Mouse (Mus musculus): ENCODE data around the gene Itgav. TPM values are rescaled to one million over a fixed set of nuclear protein-coding genes. Genes with fewer than 3 reads are reported as not detected.
A peak's percentile ranks its signal among the peaks of the same experiment; 100 is the strongest.

Gene Itgav
- polyA plus RNA-seq, 1 experiment from 2014 or later, result 16.9 TPM

- Histone ChIP-seq H3K4me1 (no peaks in the 10 kb centered on the region), H3K27ac (no peak overlapping the region), H3K9ac (no peak overlapping the region), H3K4me2 (no peak overlapping the region), H3K9me3 (no peaks in the 10 kb centered on the region), H3K4me3 (no peak overlapping the region), H3K36me3 (replicated peaks) (no peaks in the 10 kb centered on the region), H3K27me3 (replicated peaks) (no peaks in the 10 kb centered on the region)
- peak; percentile 71 for ATAC-seq (replicated peaks)
- WGBS, result 48% methylated on average over 9 of the region's 9 CpGs
Measured at GRCm38 (mm10) chr2:83797902-83798497, 73.8 kb downstream of the Itgav start.

- ATAC-seq (replicated peaks), result peak; percentile 95
- Histone ChIP-seq H3K36me3 (replicated peaks) (no peaks in the 10 kb centered on the region), H3K27me3 (replicated peaks) (no peaks in the 10 kb centered on the region), H3K4me2 (peak within 1 kb of the TSS; percentile 54), H3K27ac (peak within 1 kb of the TSS; percentile 100), H3K9ac (peak within 1 kb of the TSS; percentile 100), H3K4me3 (peak within 1 kb of the TSS; percentile 94), H3K9me3 (no peaks in the 10 kb centered on the region), H3K4me1 (peaks cover 24% of the 10 kb centered on the region)
- under 1% methylated on average over 58 of the region's 63 CpGs for WGBS
Measured at GRCm38 (mm10) chr2:83812483-83813272, 88.5 kb downstream of the Itgav start, which contains the start of gene Fam171b. TSS of gene Fam171b (plus strand) at chr2:83812636.

- Histone ChIP-seq H3K27ac (peak overlapping the region; percentile 100), H3K4me1 (peaks cover 29% of the 10 kb centered on the region), H3K4me2 (peak overlapping the region; percentile 54), H3K4me3 (peak overlapping the region; percentile 94), H3K9me3 (no peaks in the 10 kb centered on the region), H3K9ac (peak overlapping the region; percentile 100), H3K36me3 (replicated peaks) (no peaks in the 10 kb centered on the region), H3K27me3 (replicated peaks) (no peaks in the 10 kb centered on the region)
- 5% methylated on average over 10 of the region's 10 CpGs for WGBS
- peak; percentile 70 for ATAC-seq (replicated peaks)
Measured at GRCm38 (mm10) chr2:83813273-83813892, 89.2 kb downstream of the Itgav start.

- WGBS, result 16% methylated on average over 6 of the region's 6 CpGs
- H3K4me3 ChIP-seq, result peak overlapping the region; percentile 94
Measured at GRCm38 (mm10) chr2:83814009-83814408, 89.8 kb downstream of the Itgav start.

GRCm38 (mm10) chr2:83816147-83816546, 92.0 kb downstream of the Itgav start:
- H3K9ac ChIP-seq, result no peak overlapping the region
- H3K4me1 ChIP-seq, result peaks cover 38% of the 10 kb centered on the region
- no peaks in the 10 kb centered on the region for H3K36me3 ChIP-seq (replicated peaks)
- H3K4me3 ChIP-seq, result no peak overlapping the region
- H3K9me3 ChIP-seq, result no peaks in the 10 kb centered on the region
- peak overlapping the region; percentile 29; the same call in 1 of the 2 replicates for H3K27ac ChIP-seq
- no peak for ATAC-seq (replicated peaks)
- no peaks in the 10 kb centered on the region for H3K27me3 ChIP-seq (replicated peaks)
- WGBS, result 56% methylated on average over 6 of the region's 6 CpGs
- H3K4me2 ChIP-seq, result peak overlapping the region; percentile 27; the same call in 1 of the 2 replicates

More at GRCm38 (mm10) chr2:83814009-83814408, 89.8 kb downstream of the Itgav start:
- Histone ChIP-seq H3K4me1 (peaks cover 32% of the 10 kb centered on the region), H3K4me2 (peak overlapping the region; percentile 54), H3K27ac (peak overlapping the region; percentile 100), H3K9me3 (no peaks in the 10 kb centered on the region), H3K9ac (peak overlapping the region; percentile 100), H3K36me3 (replicated peaks) (no peaks in the 10 kb centered on the region), H3K27me3 (replicated peaks) (no peaks in the 10 kb centered on the region)
- ATAC-seq (replicated peaks), result no peak

GRCm38 (mm10) chr2:83825161-83825560, 101.0 kb downstream of the Itgav start:
- Histone ChIP-seq H3K36me3 (replicated peaks) (no peaks in the 10 kb centered on the region), H3K4me2 (no peak overlapping the region), H3K9ac (no peak overlapping the region), H3K4me3 (no peak overlapping the region), H3K27ac (no peak overlapping the region), H3K4me1 (peaks cover 7% of the 10 kb centered on the region; the same call in 1 of the 2 replicates), H3K27me3 (replicated peaks) (no peaks in the 10 kb centered on the region), H3K9me3 (no peaks in the 10 kb centered on the region)
- ATAC-seq (replicated peaks), result no peak
- WGBS, result 52% methylated on average over 5 of the region's 5 CpGs

GRCm38 (mm10) chr2:83828895-83829539, 104.8 kb downstream of the Itgav start:
- Histone ChIP-seq H3K27me3 (replicated peaks) (no peaks in the 10 kb centered on the region), H3K4me1 (peaks cover 7% of the 10 kb centered on the region; the same call in 1 of the 2 replicates), H3K4me3 (no peak overlapping the region), H3K9ac (peak overlapping the region; percentile 20; the same call in 1 of the 2 replicates), H3K27ac (peak overlapping the region; percentile 74), H3K4me2 (peak overlapping the region; percentile 8; the same call in 1 of the 2 replicates), H3K9me3 (no peaks in the 10 kb centered on the region), H3K36me3 (replicated peaks) (no peaks in the 10 kb centered on the region)
- WGBS, result 12% methylated on average over 3 of the region's 3 CpGs
- no peak; the same call in 1 of the 2 replicates for ATAC-seq (replicated peaks)

GRCm38 (mm10) chr2:83832903-83833302, 108.7 kb downstream of the Itgav start:
- Histone ChIP-seq H3K9me3 (no peaks in the 10 kb centered on the region), H3K9ac (no peak overlapping the region), H3K27me3 (replicated peaks) (no peaks in the 10 kb centered on the region), H3K27ac (no peak overlapping the region), H3K4me1 (peaks cover 15% of the 10 kb centered on the region), H3K36me3 (replicated peaks) (no peaks in the 10 kb centered on the region), H3K4me2 (no peak overlapping the region), H3K4me3 (no peak overlapping the region)
- WGBS, result 90% methylated on average over 4 of the region's 4 CpGs
- no peak for ATAC-seq (replicated peaks)

GRCm38 (mm10) chr2:83835313-83836070, 111.3 kb downstream of the Itgav start:
- Histone ChIP-seq H3K27ac (peak overlapping the region; percentile 79), H3K4me3 (no peak overlapping the region), H3K4me1 (peaks cover 10% of the 10 kb centered on the region), H3K4me2 (peak overlapping the region; percentile 32; the same call in 1 of the 2 replicates), H3K36me3 (replicated peaks) (no peaks in the 10 kb centered on the region), H3K27me3 (replicated peaks) (no peaks in the 10 kb centered on the region), H3K9ac (no peak overlapping the region), H3K9me3 (no peaks in the 10 kb centered on the region)
- 28% methylated on average over 10 of the region's 10 CpGs for WGBS
- ATAC-seq (replicated peaks), result peak; percentile 57

- H3K9ac ChIP-seq, result no peak overlapping the region
- H3K4me1 ChIP-seq, result peaks cover 6% of the 10 kb centered on the region; the same call in 1 of the 2 replicates
- ATAC-seq (replicated peaks), result no peak
- H3K9me3 ChIP-seq, result no peaks in the 10 kb centered on the region
- 0 out of 2 replicates have a peak, but pooled peaks cover under 1% of the 10 kb centered on the region for H3K36me3 ChIP-seq (replicated peaks)
- H3K27me3 ChIP-seq (replicated peaks), result no peaks in the 10 kb centered on the region
- no peak overlapping the region for H3K4me2 ChIP-seq
- H3K4me3 ChIP-seq, result no peak overlapping the region
- WGBS, result 88% methylated on average over 3 of the region's 3 CpGs
- no peak overlapping the region for H3K27ac ChIP-seq
Measured at GRCm38 (mm10) chr2:83848495-83848894, 124.3 kb downstream of the Itgav start.

- no peaks in the 10 kb centered on the region for H3K9me3 ChIP-seq
- no peak overlapping the region for H3K4me3 ChIP-seq
- no peaks in the 10 kb centered on the region for H3K27me3 ChIP-seq (replicated peaks)
- H3K4me2 ChIP-seq, result no peak overlapping the region
- H3K36me3 ChIP-seq (replicated peaks), result peaks cover 6% of the 10 kb centered on the region; the same call in 1 of the 2 replicates
- H3K27ac ChIP-seq, result no peak overlapping the region
- no peak for ATAC-seq (replicated peaks)
- H3K4me1 ChIP-seq, result no peaks in the 10 kb centered on the region
- no peak overlapping the region for H3K9ac ChIP-seq
- WGBS, result 83% methylated on average over 10 of the region's 10 CpGs
Measured at GRCm38 (mm10) chr2:83853423-83853822, 129.2 kb downstream of the Itgav start.

Measured in midbrain, embryonic 15.5 days (tissue).